Mouse (Mus musculus) heart, embryonic 16.5 days (tissue): Measurements from ENCODE around the gene Majin. TPM values are rescaled to one million over a fixed set of nuclear protein-coding genes. Genes with fewer than 3 reads are reported as not detected.

Source experiments
- ATAC-seq: fragments of 200-750 bp; cut with Nextera tagmentation; replicated peaks from 2 replicates; pipeline ENCODE4 v1.8.0; 2017; ENCODE audit warnings: moderate number of reproducible peaks; ENCODE audit not compliant: insufficient read depth, low FRiP score; ENCODE audit errors: extremely low read depth
- H3K27ac ChIP-seq: fragments of 300-500 bp; sonication (generic); 2 replicates; pipeline ENCODE4 v1.5.1; 2014; ENCODE audit warnings: mild to moderate bottlenecking, low read length, control low read depth, moderate library complexity
- H3K27me3 ChIP-seq: fragments of 300-500 bp; sonication (generic); 2 replicates; pipeline ENCODE4 v1.6.1; 2014; ENCODE audit warnings: low read length, mixed read lengths; ENCODE audit not compliant: control insufficient read depth, insufficient read depth
- H3K36me3 ChIP-seq: fragments of 300-500 bp; sonication (generic); 2 replicates; pipeline ENCODE4 v1.6.1; 2014; ENCODE audit not compliant: control insufficient read depth, insufficient read depth
- H3K4me1 ChIP-seq: fragments of 300-500 bp; sonication (generic); 2 replicates; pipeline ENCODE4 v1.6.1; 2014; ENCODE audit warnings: low read length, mixed read lengths; ENCODE audit not compliant: control insufficient read depth, insufficient read depth
- H3K4me2 ChIP-seq: fragments of 300-500 bp; sonication (generic); 2 replicates; pipeline ENCODE4 v1.6.1; 2014; ENCODE audit warnings: low read depth, mild to moderate bottlenecking, control low read depth, low read length
- H3K4me3 ChIP-seq: fragments of 300-500 bp; sonication (generic); 2 replicates; pipeline ENCODE4 v1.5.1; 2014; ENCODE audit warnings: mild to moderate bottlenecking, control low read depth, low read length
- H3K9ac ChIP-seq: fragments of 300-500 bp; sonication (generic); 2 replicates; pipeline ENCODE4 v1.6.1; 2014; ENCODE audit warnings: low read length, control low read depth
- H3K9me3 ChIP-seq: fragments of 300-500 bp; sonication (generic); replicated peaks from 2 replicates; pipeline ENCODE4 v1.6.1; 2016; ENCODE audit warnings: low read length; ENCODE audit not compliant: control insufficient read depth
- WGBS: fragments of 180-500 bp; shearing (Covaris S2); extraction: QIAGEN DNeasy Blood & Tissue Kit; methylation state at CpG from one replicate; pipeline ENCODE4 v1.1.7; 2014; 5-methylcytosine and 5-hydroxymethylcytosine counted together
- polyA plus RNA-seq: library from polyadenylated mRNA; unstranded; fragments of >200 nt; fragmentation: Nextera tagmentation; extraction: Ambion mirVana; gene quantifications from 2 replicates; pipeline ENCODE4 v1.2.1, GENCODE M21; 2015

Gene Majin
- polyA plus RNA-seq, 1 experiment from 2014 or later: not detected

DNA sequence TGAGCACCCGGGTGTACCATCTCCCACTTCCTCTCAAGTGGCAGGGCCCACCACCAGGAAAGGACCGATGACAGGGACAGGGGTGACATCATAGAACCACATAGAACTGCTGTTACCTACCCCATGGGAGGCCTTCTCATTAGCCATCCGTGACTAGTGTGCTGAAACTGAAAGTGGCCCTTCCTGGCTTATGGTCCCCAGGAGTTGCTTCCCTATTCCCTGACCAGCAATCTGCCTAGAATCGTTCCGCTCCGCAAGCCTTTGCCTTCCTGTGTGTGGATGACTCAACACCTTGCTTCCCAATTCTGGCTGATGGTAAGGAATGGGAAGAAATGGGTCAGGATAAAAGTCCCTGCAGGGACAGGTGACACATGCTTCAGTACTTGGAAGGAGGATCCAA is 27.0 kb upstream of the Majin start:
- WGBS: 58% methylated on average over 6 of the region's 6 CpGs
- H3K9me3 ChIP-seq: no peaks in the 10 kb centered on the region
- H3K4me3 ChIP-seq: no peak overlapping the region
- no peak overlapping the region for H3K27ac ChIP-seq
- H3K4me2 ChIP-seq: no peak overlapping the region
- ATAC-seq: no peak
- H3K36me3 ChIP-seq: no peaks in the 10 kb centered on the region
- H3K27me3 ChIP-seq: no peaks in the 10 kb centered on the region
- no peak overlapping the region for H3K9ac ChIP-seq
- H3K4me1 ChIP-seq: no peaks in the 10 kb centered on the region

DNA sequence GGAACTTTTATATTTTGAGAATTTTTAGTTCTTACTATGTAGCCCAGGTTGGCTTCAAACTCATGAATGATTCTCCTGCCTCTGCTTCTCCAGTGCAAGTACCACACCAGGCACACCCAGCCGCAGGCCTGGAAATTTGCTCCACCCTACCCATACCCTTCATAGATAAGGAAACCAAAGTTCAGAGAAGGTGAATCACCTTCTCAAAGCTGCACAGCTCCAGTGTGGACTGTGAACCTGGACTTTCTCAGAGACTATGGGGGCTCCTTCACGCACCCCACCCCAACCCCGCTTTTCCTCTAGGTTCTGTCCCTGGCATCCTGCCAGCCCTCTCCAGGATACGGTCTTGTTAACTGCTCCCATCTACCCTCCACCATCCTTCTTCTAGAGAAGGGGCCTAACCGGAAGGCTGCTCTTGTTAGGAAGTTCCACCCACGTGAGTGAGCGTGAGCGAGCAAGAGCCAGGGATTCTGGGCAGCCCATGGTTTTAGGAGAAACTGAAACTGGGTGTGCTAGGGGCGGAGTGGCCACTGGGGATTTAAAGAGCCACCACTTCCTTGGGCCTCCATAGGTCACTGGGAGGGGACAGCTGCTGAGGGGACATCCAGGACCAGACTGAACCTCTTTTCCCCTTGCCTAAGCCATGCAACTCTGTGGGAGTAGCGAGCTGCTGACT is 20.2 kb upstream of the Majin start:
- Histone ChIP-seq H3K4me1 (no peaks in the 10 kb centered on the region), H3K9ac (no peak overlapping the region), H3K27me3 (no peaks in the 10 kb centered on the region; the same call in 1 of the 2 replicates), H3K4me2 (no peak overlapping the region), H3K4me3 (no peak overlapping the region), H3K9me3 (no peaks in the 10 kb centered on the region), H3K36me3 (no peaks in the 10 kb centered on the region), H3K27ac (no peak overlapping the region)
- 57% methylated on average over 10 of the region's 10 CpGs for WGBS
- ATAC-seq: no peak

DNA sequence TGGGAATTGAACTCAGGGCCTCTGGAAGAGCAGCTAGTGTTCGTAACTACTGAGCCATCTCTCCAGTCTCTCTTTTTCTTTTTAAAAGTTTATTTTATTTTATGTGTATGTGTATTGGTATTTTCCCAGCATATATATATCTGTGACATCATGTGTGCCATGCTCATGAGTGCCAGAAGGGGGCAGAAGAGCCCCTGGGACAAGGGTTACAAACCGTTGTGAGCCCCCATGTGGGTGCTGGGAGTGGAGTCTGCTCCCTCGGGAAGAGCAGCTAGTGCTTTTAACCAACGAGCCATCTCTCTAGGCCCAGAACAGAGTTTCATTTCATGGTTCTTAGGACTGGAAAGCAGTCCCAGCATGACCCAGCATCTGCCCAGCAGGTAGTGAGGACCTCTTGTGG is 17.4 kb upstream of the Majin start:
- no peaks in the 10 kb centered on the region for H3K4me1 ChIP-seq
- H3K9ac ChIP-seq: no peak overlapping the region
- H3K9me3 ChIP-seq: no peaks in the 10 kb centered on the region
- H3K27ac ChIP-seq: no peak overlapping the region
- no peak overlapping the region for H3K4me2 ChIP-seq
- ATAC-seq: no peak
- no peak overlapping the region for H3K4me3 ChIP-seq
- 66% methylated on average over 4 of the region's 4 CpGs for WGBS
- H3K27me3 ChIP-seq: no peaks in the 10 kb centered on the region; the same call in 1 of the 2 replicates
- H3K36me3 ChIP-seq: no peaks in the 10 kb centered on the region

DNA sequence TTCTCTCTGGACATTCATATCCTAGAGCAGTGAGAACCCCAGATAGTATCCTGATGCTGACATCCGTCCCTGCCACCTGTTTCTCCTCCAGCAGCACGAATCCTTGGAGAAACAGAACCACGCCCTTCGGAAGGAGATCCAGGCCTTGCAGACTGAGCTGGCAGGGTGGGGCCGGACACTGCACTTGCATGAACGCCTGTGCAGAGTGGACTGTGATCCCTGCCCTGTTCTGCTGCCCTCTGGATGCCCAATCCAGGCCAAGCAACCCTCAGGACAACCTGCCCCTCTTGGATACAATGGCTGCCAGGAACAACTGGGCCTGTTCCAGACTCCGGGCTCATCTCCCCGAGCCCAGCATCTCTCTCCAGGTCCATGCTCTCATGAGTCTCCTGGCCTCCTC is 13.0 kb upstream of the Majin start:
- Histone ChIP-seq H3K4me2 (no peak overlapping the region), H3K4me1 (no peaks in the 10 kb centered on the region), H3K27me3 (no peaks in the 10 kb centered on the region), H3K9ac (no peak overlapping the region), H3K36me3 (no peaks in the 10 kb centered on the region), H3K27ac (no peak overlapping the region), H3K9me3 (no peaks in the 10 kb centered on the region), H3K4me3 (no peak overlapping the region)
- ATAC-seq: no peak
- WGBS: 72% methylated on average over 8 of the region's 8 CpGs

DNA sequence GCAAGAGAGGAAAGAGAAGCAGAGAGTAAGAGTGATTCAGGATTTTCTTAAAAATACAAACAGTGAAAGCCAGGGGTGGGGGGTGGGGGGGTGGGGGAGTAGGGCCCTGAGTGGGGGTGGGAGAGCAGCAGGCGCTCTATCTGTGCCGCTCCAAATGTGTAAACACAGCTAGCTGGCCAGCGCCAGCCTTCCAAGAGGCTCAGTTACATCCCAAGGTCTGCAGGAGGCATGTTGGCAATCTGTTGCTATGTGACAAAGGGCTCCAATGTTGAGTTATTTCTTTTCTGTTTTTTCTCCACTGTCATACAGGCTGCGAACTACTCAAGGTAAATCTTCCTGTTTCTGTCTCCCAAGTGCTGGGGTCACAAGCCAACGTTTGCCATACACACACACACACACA is 9.4 kb upstream of the Majin start:
- Histone ChIP-seq H3K27ac (no peak overlapping the region), H3K9ac (no peak overlapping the region), H3K27me3 (no peaks in the 10 kb centered on the region), H3K4me2 (no peak overlapping the region), H3K9me3 (no peaks in the 10 kb centered on the region; the same call in 1 of the 2 replicates), H3K4me1 (no peaks in the 10 kb centered on the region), H3K4me3 (no peak overlapping the region), H3K36me3 (no peaks in the 10 kb centered on the region)
- no peak for ATAC-seq
- WGBS: 29% methylated on average over 5 of the region's 5 CpGs

DNA sequence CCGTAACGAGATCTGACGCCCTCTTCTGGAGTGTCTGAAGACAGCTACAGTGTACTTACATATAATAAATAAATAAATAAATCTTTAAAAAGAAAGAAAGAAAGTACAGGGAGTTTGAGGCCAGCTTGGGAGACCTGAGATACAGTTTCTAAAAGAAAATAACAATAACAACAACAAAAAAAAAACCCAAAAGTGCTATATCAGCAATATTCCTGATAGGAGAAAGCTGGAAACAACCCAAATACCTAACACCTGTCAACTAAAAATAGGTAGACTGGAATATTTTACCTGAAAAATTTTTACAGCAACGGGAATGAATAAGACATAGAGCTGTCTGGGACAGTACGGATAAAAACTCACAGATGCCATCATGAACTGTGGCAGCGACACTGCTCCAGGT is 5.4 kb upstream of the Majin start:
- no peak overlapping the region for H3K4me3 ChIP-seq
- no peak overlapping the region for H3K4me2 ChIP-seq
- H3K27ac ChIP-seq: no peak overlapping the region
- no peak for ATAC-seq
- no peaks in the 10 kb centered on the region for H3K4me1 ChIP-seq
- H3K36me3 ChIP-seq: no peaks in the 10 kb centered on the region
- H3K9ac ChIP-seq: no peak overlapping the region
- WGBS: 75% methylated on average over 6 of the region's 6 CpGs
- H3K9me3 ChIP-seq: no peaks in the 10 kb centered on the region; the same call in 1 of the 2 replicates
- H3K27me3 ChIP-seq: no peaks in the 10 kb centered on the region

DNA sequence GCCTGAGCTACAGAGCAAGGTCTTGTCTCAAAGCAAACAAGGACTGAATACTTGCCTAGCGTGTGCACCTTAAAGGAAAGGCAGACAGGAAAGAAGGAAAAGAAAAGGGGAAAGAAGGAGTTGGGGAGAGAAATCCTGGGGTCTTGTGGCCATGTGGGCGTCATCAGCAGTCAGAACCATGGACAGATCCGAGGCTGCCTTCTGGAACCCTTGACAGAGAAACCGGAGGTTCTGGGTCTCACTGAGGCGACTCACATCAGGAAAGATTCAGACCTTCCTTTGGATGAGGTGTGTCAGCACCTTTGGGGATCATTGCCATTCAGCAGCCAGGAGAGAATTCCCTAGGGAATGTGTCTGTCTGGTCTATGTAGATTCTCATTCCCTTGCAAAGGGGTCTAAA is 2.6 kb upstream of the Majin start:
- no peak for ATAC-seq
- no peak overlapping the region for H3K27ac ChIP-seq
- H3K9ac ChIP-seq: no peak overlapping the region
- no peaks in the 10 kb centered on the region for H3K36me3 ChIP-seq
- no peaks in the 10 kb centered on the region; the same call in 1 of the 2 replicates for H3K9me3 ChIP-seq
- 12% methylated on average over 5 of the region's 5 CpGs for WGBS
- no peak overlapping the region for H3K4me3 ChIP-seq
- H3K27me3 ChIP-seq: no peaks in the 10 kb centered on the region
- H3K4me1 ChIP-seq: no peaks in the 10 kb centered on the region
- H3K4me2 ChIP-seq: no peak overlapping the region

DNA sequence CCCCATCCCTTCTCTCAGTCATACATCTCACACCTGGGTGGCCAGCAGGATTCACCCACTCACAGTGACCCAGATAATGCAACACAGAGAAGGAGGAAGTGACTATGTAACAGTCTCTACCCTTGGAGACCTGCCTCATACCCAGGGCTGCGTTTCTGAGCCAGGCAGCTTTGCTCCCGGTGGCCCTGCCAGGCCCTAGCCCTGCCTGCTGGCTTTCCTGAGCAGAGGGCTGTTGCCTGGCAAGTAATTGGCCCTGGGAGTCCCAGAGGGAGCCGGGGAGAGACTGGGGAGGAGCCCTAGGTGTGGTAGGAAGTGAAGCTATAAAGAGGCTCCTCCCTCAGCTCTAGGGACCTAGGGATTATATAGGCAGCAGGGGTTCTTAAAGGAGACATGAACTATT is 1.7 kb upstream of the Majin start:
- Histone ChIP-seq H3K27ac (no peak overlapping the region), H3K4me3 (no peak overlapping the region), H3K4me2 (no peak overlapping the region), H3K36me3 (no peaks in the 10 kb centered on the region), H3K4me1 (no peaks in the 10 kb centered on the region), H3K9ac (no peak overlapping the region), H3K9me3 (no peaks in the 10 kb centered on the region; the same call in 1 of the 2 replicates), H3K27me3 (no peaks in the 10 kb centered on the region)
- no peak for ATAC-seq
- 17% methylated on average over 3 of the region's 3 CpGs for WGBS

DNA sequence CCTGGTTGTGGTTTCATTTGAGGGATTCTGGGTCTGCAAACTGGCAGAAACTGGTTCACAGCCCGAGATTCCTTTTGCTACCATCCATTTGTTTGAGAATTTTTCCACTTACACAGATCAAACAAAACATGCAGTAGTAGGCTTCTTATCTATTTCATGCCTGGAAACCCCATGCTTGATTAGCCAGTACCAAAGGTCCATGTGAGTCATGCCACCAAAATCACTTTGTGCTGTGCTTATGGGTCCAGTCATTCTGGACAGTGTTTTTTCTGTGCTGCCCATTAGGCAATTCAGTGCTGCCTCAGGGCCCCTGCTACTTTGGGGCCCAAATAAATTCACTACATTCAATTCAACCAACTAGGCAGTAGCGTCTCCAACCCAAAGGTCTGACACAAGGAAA is 20.1 kb downstream of the Majin start:
- Histone ChIP-seq H3K27me3 (no peaks in the 10 kb centered on the region), H3K4me1 (no peaks in the 10 kb centered on the region), H3K9ac (no peak overlapping the region), H3K36me3 (no peaks in the 10 kb centered on the region), H3K4me2 (no peak overlapping the region), H3K4me3 (no peak overlapping the region), H3K27ac (no peak overlapping the region), H3K9me3 (no peaks in the 10 kb centered on the region)
- no peak for ATAC-seq
- WGBS: 66% methylated on average over 2 of the region's 2 CpGs
